Mouse (Mus musculus) heart, embryonic 14.5 days (tissue): Measurements from ENCODE around the gene Pakap. TPM values are rescaled to one million over a fixed set of nuclear protein-coding genes. Genes with fewer than 3 reads are reported as not detected.
"Not testable (repeated sequence)": the region's sequence is repeated elsewhere in the genome, so short reads cannot be mapped to it uniquely, and the experiment has no call there.

Experiments
- ATAC-seq: fragments of 200-750 bp; cut with Nextera tagmentation; 2 replicates; pipeline ENCODE4 v1.8.0; 2017; ENCODE audit warnings: low read depth, moderate TSS enrichment; ENCODE audit not compliant: insufficient number of reproducible peaks, insufficient read depth, low FRiP score
- H3K27ac ChIP-seq, 2 experiments: fragments of 200-500 bp in 1 of 2; fragments of 300-500 bp in 1 of 2; sonication (generic) in 1 of 2; replicated peaks in 1 of 2; 2 replicates each; pipeline ENCODE4 v1.5.1; 2012 to 2014; ENCODE audit warnings: low read depth in 2 of 2, low read length in 2 of 2, control low read depth in 1 of 2, mild to moderate bottlenecking in 1 of 2, mixed read lengths in 1 of 2; ENCODE audit not compliant: control insufficient read depth in 1 of 2, insufficient read depth in 1 of 2
- H3K27me3 ChIP-seq: fragments of 300-500 bp; sonication (generic); 2 replicates; pipeline ENCODE4 v1.6.1; 2014; ENCODE audit warnings: mild to moderate bottlenecking, low read length, control low read depth; ENCODE audit not compliant: control insufficient read depth, insufficient read depth
- H3K36me3 ChIP-seq: fragments of 300-500 bp; sonication (generic); 2 replicates; pipeline ENCODE4 v1.6.1; 2014; ENCODE audit warnings: mild to moderate bottlenecking, control low read depth, low read length, mixed read lengths; ENCODE audit not compliant: control insufficient read depth, insufficient read depth
- H3K4me1 ChIP-seq, 2 experiments: fragments of 200-500 bp in 1 of 2; fragments of 300-500 bp in 1 of 2; sonication (generic) in 1 of 2; 2 replicates each; pipeline ENCODE4 v1.6.1; 2012 to 2014; ENCODE audit warnings: low read length in 2 of 2, control low read depth in 1 of 2, mixed read lengths in 1 of 2; ENCODE audit not compliant: control insufficient read depth in 2 of 2, insufficient read depth in 2 of 2
- H3K4me2 ChIP-seq: fragments of 300-500 bp; sonication (generic); 2 replicates; pipeline ENCODE4 v1.6.1; 2014; ENCODE audit warnings: mild to moderate bottlenecking, low read length
- H3K4me3 ChIP-seq, 2 experiments: fragments of 200-500 bp in 1 of 2; fragments of 300-500 bp in 1 of 2; sonication (generic) in 1 of 2; 2 replicates each; pipeline ENCODE4 v1.5.1; 2012 to 2014; ENCODE audit warnings: low read length in 2 of 2, mild to moderate bottlenecking in 2 of 2, control low read depth in 1 of 2, low read depth in 1 of 2, moderate library complexity in 1 of 2; ENCODE audit not compliant: control insufficient read depth in 1 of 2, insufficient read depth in 1 of 2
- H3K9ac ChIP-seq: fragments of 300-500 bp; sonication (generic); 2 replicates; pipeline ENCODE4 v1.6.1; 2014; ENCODE audit warnings: mild to moderate bottlenecking, low read length
- H3K9me3 ChIP-seq: fragments of 300-500 bp; sonication (generic); 2 replicates; pipeline ENCODE4 v1.6.1; 2016; ENCODE audit warnings: low read length, control low read depth; ENCODE audit not compliant: control insufficient read depth
- WGBS: fragments of 180-500 bp; shearing (Covaris S2); extraction: QIAGEN DNeasy Blood & Tissue Kit; methylation state at CpG from one replicate; pipeline ENCODE4 v1.1.7; 2014; 5-methylcytosine and 5-hydroxymethylcytosine counted together
- polyA plus RNA-seq: library from polyadenylated mRNA; unstranded; fragments of >200 nt; fragmentation: Nextera tagmentation; extraction: Ambion mirVana; gene quantifications from 2 replicates; pipeline ENCODE4 v1.2.1, GENCODE M21; 2014

Pakap gene
- polyA plus RNA-seq, 1 experiment from 2014 or later: 59.6 TPM

DNA sequence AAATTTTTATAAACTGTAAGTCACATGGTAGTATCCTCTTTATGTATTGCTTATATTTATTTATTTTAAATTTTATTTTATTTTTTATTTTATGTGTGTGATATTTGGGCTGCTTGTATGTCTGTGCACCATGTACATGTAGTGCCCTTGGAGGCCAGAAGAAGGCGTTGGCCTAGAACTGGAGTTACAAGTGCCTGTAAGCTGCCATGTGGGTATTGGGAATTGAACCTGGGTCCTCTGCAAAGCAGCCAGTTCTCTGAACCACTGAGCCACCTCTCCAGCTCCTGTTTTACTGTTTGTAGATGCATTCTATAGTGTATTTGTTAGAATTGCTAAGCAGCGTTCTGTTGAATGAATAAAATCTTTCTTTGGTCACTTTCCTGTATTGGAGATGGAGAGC, 320.3 kb downstream of the Pakap start:
- Histone ChIP-seq H3K9ac (no peak overlapping the region), H3K4me2 (no peak overlapping the region), H3K27me3 (no peaks in the 10 kb centered on the region), H3K9me3 (no peaks in the 10 kb centered on the region), H3K36me3 (peaks cover 11% of the 10 kb centered on the region), H3K27ac (no peak overlapping the region), H3K4me1 (peaks cover 19 to 38% of the 10 kb centered on the region in 2 experiments), H3K4me3 (no peak overlapping the region)
- WGBS: 97% methylated on average over 2 of the region's 2 CpGs
- no peak for ATAC-seq

- not testable (repeated sequence) for H3K27me3 ChIP-seq, H3K4me3 ChIP-seq, ATAC-seq, H3K4me2 ChIP-seq, H3K27ac ChIP-seq, H3K9ac ChIP-seq, H3K9me3 ChIP-seq
- Histone ChIP-seq H3K4me1 (peaks cover 17 to 31% of the 10 kb centered on the region in 2 experiments), H3K36me3 (peaks cover 19% of the 10 kb centered on the region)
- WGBS: 100% methylated on average over 1 of the region's 1 CpGs
Observed at GRCm38 (mm10) chr4:57888978-57889377, 321.0 kb downstream of the Pakap start.

DNA sequence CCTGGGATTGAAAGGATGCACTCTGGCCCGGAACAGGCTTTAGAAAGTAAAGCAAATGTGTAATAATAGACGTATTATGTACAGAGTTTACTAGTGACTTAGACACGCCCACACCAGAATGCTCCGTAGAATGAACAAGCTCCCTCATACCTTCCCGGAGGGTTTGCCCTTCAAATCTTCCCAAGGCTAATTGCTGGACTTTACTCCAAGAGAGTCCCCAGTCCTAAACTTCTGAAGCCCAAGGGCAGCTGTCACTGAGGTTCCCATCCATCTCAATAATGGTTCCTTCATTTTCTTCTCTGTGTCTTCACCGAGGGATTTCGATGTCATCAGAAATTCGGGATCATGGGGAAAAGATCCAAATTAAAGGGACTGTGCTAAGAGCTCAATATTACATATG, 321.8 kb downstream of the Pakap start:
- Histone ChIP-seq H3K4me2 (no peak overlapping the region), H3K4me1 (peaks cover 11 to 23% of the 10 kb centered on the region in 2 experiments), H3K9me3 (no peaks in the 10 kb centered on the region), H3K9ac (no peak overlapping the region), H3K4me3 (no peak overlapping the region), H3K27ac (no peak overlapping the region), H3K36me3 (peaks cover 23% of the 10 kb centered on the region), H3K27me3 (no peaks in the 10 kb centered on the region)
- no peak for ATAC-seq
- WGBS: 87% methylated on average over 8 of the region's 8 CpGs

DNA sequence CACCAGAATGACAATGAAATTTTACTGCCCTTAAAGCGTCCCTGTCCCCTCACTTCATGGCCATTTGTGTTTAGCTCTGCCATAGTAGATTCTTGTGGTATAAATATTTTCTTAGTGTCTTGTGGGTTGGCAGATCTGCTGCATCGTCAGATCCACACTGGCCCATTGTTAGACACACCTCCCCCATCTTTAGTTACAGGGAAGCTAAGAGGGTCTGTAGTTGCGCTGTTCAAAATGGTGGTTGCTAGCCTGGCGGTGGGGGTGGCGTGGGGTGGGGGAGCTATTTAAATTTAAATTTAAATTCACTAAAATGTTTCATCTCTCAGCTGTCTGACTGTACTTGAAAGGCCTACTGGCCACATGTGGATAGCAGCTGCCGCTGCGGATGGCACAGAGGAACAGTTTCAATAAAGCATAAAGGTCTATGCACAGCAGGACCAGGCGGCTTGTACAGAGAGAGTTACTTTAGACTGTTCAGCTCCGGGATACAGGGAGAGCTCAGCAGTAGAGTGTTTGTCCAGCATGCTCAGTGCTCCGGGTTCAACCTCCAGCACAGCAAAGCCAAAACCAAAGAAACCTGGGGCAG, 324.1 kb downstream of the Pakap start:
- Histone ChIP-seq H3K9me3 (no peaks in the 10 kb centered on the region), H3K27me3 (no peaks in the 10 kb centered on the region), H3K4me1 (peaks cover 2 to 6% of the 10 kb centered on the region in 2 experiments; a peak in 2 of 4 replicates), H3K4me2 (no peak overlapping the region), H3K4me3 (no peak overlapping the region), H3K36me3 (peaks cover 30% of the 10 kb centered on the region), H3K9ac (no peak overlapping the region), H3K27ac (no peak overlapping the region)
- ATAC-seq: no peak
- 89% methylated on average over 10 of the region's 10 CpGs for WGBS

DNA sequence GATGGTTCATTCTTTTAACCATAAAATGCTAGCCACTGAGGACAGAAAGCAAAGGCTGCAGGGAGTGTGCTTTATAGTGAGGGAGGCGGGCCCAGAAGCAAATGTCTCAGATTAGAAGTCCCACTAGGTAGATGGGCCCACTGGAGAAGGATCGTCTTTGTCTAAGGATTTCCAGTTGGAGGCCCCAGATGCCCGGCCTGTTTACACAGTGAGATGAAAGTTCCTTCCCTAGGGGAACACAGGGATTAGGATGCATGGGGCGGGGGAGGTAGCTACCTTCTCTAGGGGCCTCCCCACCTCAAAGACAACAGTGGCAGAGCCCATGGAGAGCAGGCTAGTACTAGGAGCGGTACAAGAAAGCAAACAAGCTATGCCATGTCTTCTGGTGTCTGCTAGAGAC, 327.2 kb downstream of the Pakap start:
- Histone ChIP-seq H3K27me3 (no peaks in the 10 kb centered on the region), H3K4me3 (no peak overlapping the region), H3K4me2 (no peak overlapping the region), H3K9ac (no peak overlapping the region), H3K36me3 (peaks cover 44% of the 10 kb centered on the region), H3K9me3 (no peaks in the 10 kb centered on the region), H3K27ac (peak overlapping the region in 1 of 2 experiments; percentile 37; a peak in 1 of 4 replicates), H3K4me1 (peaks cover 0 to 3% of the 10 kb centered on the region in 2 experiments; a peak in 1 of 4 replicates)
- ATAC-seq: no peak
- WGBS: 59% methylated on average over 5 of the region's 5 CpGs

GRCm38 (mm10) chr4:57895902-57896301, 327.9 kb downstream of the Pakap start:
- Histone ChIP-seq H3K4me1 (peaks cover 0 to 3% of the 10 kb centered on the region in 2 experiments; a peak in 1 of 4 replicates), H3K27me3 (no peaks in the 10 kb centered on the region), H3K36me3 (peaks cover 44% of the 10 kb centered on the region), H3K4me2 (no peak overlapping the region), H3K9ac (no peak overlapping the region), H3K27ac (no peak overlapping the region), H3K4me3 (no peak overlapping the region), H3K9me3 (no peaks in the 10 kb centered on the region)
- WGBS: 68% methylated on average over 6 of the region's 6 CpGs
- no peak for ATAC-seq

DNA sequence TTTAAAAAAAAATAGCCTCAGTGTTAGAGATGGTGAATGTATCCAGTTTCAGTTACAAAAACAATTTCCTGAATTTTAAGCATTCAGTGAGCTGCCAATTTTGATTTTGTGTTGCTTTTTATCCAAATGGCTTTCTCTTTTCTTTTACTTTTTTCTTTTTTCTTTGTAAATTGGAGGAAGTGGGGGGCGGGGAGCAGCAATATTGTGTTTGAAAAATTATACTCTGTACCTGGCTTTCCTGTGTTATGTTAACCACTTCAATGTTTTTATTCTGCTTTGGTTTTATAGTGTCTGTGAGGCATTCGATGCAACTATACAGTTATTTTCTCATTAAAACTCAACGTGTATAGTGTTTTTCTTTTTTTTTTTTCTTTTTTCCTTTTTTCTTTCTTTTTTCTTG, 328.7 kb downstream of the Pakap start:
- no peak overlapping the region for H3K4me3 ChIP-seq
- H3K4me1 ChIP-seq: peaks cover 0 to 3% of the 10 kb centered on the region in 2 experiments; a peak in 1 of 4 replicates
- H3K27ac ChIP-seq: no peak overlapping the region
- no peak overlapping the region for H3K4me2 ChIP-seq
- no peaks in the 10 kb centered on the region for H3K27me3 ChIP-seq
- ATAC-seq: no peak
- H3K9ac ChIP-seq: no peak overlapping the region
- 88% methylated on average over 3 of the region's 3 CpGs for WGBS
- H3K9me3 ChIP-seq: no peaks in the 10 kb centered on the region
- H3K36me3 ChIP-seq: peaks cover 44% of the 10 kb centered on the region

DNA sequence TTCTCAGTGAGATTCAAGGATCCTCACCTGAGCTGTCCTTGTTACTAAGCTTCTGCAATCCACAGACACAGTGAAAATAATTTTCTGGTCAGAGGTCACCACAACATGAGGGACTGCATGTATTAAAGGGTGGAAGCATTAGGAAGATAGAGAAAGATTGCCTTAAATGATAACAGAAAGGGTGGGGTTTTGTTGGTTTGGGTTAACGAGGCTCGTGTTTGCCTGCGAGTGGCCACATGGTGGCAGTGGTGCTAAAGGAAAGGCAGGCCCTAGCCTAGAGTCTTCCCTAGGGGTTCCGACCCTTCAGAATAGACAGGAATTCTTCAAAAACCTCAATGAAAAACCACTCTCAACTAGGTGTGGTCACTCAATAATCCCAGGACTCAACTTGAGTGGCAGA, 333.2 kb downstream of the Pakap start:
- no peaks in the 10 kb centered on the region for H3K27me3 ChIP-seq
- no peak overlapping the region for H3K9ac ChIP-seq
- no peak overlapping the region for H3K4me3 ChIP-seq
- WGBS: 15% methylated on average over 4 of the region's 4 CpGs
- no peak for ATAC-seq
- no peak overlapping the region for H3K27ac ChIP-seq
- peaks cover 2 to 4% of the 10 kb centered on the region in 2 experiments; a peak in 3 of 4 replicates for H3K4me1 ChIP-seq
- no peaks in the 10 kb centered on the region for H3K9me3 ChIP-seq
- H3K36me3 ChIP-seq: peaks cover 16% of the 10 kb centered on the region
- no peak overlapping the region for H3K4me2 ChIP-seq
